Mouse (Mus musculus) erythroblast, embryonic 14.5 days (primary cell): ENCODE measurements around the gene Tubb2b.

Experiments used
- GATA1 ChIP-seq: IDR thresholded peaks from 2 replicates; pipeline ENCODE4 v1.6.1; 2012; ENCODE audit warnings: low read length, inconsistent platforms, mixed read lengths
- TAL1 ChIP-seq: IDR thresholded peaks from 3 replicates; pipeline ENCODE4 v1.6.1; 2012; ENCODE audit warnings: low read length, inconsistent platforms, mixed read lengths

DNA sequence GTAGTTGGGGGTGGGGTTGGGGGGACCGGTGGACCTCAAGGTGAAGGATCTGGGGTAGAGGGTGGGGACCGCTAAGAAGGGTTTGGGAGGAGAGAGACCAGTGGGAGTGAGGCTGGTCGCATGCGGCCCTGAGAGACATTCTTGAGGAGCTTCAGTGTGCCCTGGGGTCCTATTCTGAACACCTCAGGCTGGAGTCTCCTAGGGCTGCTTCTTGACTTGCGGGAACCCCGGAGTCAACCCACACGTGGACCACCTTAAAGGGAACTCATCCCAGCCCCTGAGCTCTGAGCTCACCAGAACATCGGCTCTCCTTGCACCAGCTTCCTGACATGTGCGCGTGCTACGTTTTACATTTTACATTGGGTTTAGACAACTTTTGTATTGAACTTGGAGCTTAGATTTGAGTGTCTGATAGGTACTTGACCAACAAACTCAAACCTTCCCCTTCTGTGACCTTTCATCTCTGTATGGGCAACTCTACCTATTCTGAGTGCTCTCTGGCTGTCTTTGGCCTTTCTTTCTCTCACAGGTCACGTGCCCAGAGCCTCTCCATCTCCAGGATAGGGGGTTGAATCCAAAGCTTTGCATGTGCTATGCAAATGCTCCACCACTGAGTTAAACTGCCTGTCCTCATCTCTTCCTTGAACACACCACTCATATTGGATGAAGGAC is 33.2 kb upstream of the Tubb2b start:
- TF ChIP-seq GATA1 (no peak), TAL1 (no peak)
